Mouse (Mus musculus): Measurements from ENCODE around the gene AF067061. TPM values are rescaled to one million over a fixed set of nuclear protein-coding genes. Genes with fewer than 3 reads are reported as not detected.
"Not testable (repeated sequence)": the region's sequence is repeated elsewhere in the genome, so short reads cannot be mapped to it uniquely, and the experiment has no call there.

The AF067061 gene
- polyA plus RNA-seq, 1 experiment from 2014 or later, result not detected

DNA sequence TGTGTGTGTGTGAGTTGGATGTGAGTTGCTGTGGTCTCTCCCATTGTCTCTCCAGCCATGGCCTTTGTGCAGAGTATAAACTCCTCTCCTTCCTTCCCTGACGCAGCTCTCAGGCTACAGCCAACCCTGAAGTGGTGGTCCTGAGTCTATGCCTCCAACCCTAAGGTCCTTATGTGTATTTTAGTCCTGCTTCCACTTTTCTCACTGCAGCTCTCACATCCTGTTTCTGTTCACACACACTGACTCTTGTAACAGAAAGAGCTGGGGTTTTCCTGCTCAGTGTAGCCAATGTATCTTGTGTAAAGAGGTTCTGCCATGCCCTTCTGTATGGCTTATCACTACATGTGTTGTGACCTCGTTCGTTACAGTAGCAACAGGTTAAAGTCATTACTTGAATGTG, 3.2 kb upstream of the AF067061 start:
- not testable (repeated sequence) for H3K4me1 ChIP-seq (replicated peaks; ENCODE audit: control insufficient read depth, insufficient read depth, low read length); ATAC-seq (ENCODE audit: low read depth); H3K27ac ChIP-seq (ENCODE audit: low read length); H3K9me3 ChIP-seq (ENCODE audit: control insufficient read depth, low read length); H3K27me3 ChIP-seq (ENCODE audit: control insufficient read depth, insufficient read depth, low read depth, low read length); H3K4me2 ChIP-seq (ENCODE audit: low read depth, low read length); H3K4me3 ChIP-seq (ENCODE audit: low read length); H3K36me3 ChIP-seq (ENCODE audit: control insufficient read depth, insufficient read depth, low read length); H3K9ac ChIP-seq (ENCODE audit: low read length)
- WGBS, result 56% methylated on average over 3 of the region's 3 CpGs

DNA sequence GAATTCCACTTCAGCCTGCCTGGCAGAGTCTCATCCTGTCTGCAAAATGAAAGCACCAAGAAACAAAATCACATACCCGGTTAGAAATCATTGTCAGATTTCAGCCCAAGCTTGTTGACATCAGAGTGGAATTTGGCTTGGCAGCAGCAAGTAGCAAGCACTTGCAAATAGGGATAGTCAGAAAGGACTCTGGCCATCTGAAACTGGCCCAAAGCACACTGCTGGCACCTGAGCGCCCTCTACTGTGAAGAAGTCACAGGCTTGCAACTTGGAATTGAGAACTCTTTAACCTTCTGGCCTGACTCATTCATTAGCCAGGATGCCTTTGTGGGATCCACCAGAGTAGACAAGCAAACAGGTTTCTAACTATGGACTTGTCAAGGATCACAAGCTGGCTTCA, 14.9 kb downstream of the AF067061 start:
- H3K27ac ChIP-seq (ENCODE audit: low read length); H3K4me2 ChIP-seq (ENCODE audit: low read depth, low read length); H3K4me3 ChIP-seq (ENCODE audit: low read length); H3K9ac ChIP-seq (ENCODE audit: low read length); H3K27me3 ChIP-seq (ENCODE audit: control insufficient read depth, insufficient read depth, low read depth, low read length); H3K9me3 ChIP-seq (ENCODE audit: control insufficient read depth, low read length); H3K36me3 ChIP-seq (ENCODE audit: control insufficient read depth, insufficient read depth, low read length); H3K4me1 ChIP-seq (replicated peaks; ENCODE audit: control insufficient read depth, insufficient read depth, low read length); ATAC-seq (ENCODE audit: low read depth): not testable (repeated sequence)
- 18% methylated on average over 2 of the region's 2 CpGs for WGBS

DNA sequence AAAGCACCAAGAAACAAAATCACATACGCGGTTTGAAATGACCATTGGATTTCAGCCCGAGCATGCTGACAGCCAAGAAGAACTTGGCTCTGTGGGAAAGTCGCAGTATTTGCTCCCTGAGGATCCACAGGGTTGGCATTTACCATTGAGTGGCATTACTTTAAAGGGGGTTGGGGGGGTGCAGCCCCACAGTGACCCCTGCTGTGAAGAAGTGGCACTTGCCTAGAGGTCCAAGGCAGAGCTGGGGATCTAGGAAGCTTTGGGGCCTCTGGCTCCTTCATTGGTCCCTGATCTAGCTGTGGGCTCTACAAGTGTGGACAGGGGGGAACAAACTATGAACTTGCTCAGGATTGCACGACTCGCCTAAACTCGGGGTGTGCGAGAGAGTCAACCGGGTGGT, 15.9 kb downstream of the AF067061 start:
- H3K4me3 ChIP-seq (ENCODE audit: low read length), result no peak overlapping the region
- no peak for ATAC-seq (ENCODE audit: low read depth)
- WGBS, result 86% methylated on average over 9 of the region's 9 CpGs
- no peak overlapping the region for H3K9ac ChIP-seq (ENCODE audit: low read length)
- no peak overlapping the region for H3K4me2 ChIP-seq (ENCODE audit: low read depth, low read length)
- no peaks in the 10 kb centered on the region for H3K4me1 ChIP-seq (replicated peaks; ENCODE audit: control insufficient read depth, insufficient read depth, low read length)
- no peaks in the 10 kb centered on the region for H3K36me3 ChIP-seq (ENCODE audit: control insufficient read depth, insufficient read depth, low read length)
- H3K9me3 ChIP-seq (ENCODE audit: control insufficient read depth, low read length), result no peaks in the 10 kb centered on the region
- no peak overlapping the region for H3K27ac ChIP-seq (ENCODE audit: low read length)
- no peaks in the 10 kb centered on the region for H3K27me3 ChIP-seq (ENCODE audit: control insufficient read depth, insufficient read depth, low read depth, low read length)

- no peaks in the 10 kb centered on the region for H3K36me3 ChIP-seq (ENCODE audit: control insufficient read depth, insufficient read depth, low read length)
- WGBS, result 43% methylated on average over 1 of the region's 1 CpGs
- H3K4me3 ChIP-seq (ENCODE audit: low read length), result no peak overlapping the region
- H3K4me2 ChIP-seq (ENCODE audit: low read depth, low read length), result no peak overlapping the region
- H3K4me1 ChIP-seq (replicated peaks; ENCODE audit: control insufficient read depth, insufficient read depth, low read length), result no peaks in the 10 kb centered on the region
- no peak overlapping the region for H3K27ac ChIP-seq (ENCODE audit: low read length)
- no peaks in the 10 kb centered on the region for H3K27me3 ChIP-seq (ENCODE audit: control insufficient read depth, insufficient read depth, low read depth, low read length)
- no peak for ATAC-seq (ENCODE audit: low read depth)
- H3K9me3 ChIP-seq (ENCODE audit: control insufficient read depth, low read length), result no peaks in the 10 kb centered on the region
- no peak overlapping the region for H3K9ac ChIP-seq (ENCODE audit: low read length)
Measured at GRCm38 (mm10) chr13:120299324-120299894, 36.5 kb downstream of the AF067061 start.

DNA sequence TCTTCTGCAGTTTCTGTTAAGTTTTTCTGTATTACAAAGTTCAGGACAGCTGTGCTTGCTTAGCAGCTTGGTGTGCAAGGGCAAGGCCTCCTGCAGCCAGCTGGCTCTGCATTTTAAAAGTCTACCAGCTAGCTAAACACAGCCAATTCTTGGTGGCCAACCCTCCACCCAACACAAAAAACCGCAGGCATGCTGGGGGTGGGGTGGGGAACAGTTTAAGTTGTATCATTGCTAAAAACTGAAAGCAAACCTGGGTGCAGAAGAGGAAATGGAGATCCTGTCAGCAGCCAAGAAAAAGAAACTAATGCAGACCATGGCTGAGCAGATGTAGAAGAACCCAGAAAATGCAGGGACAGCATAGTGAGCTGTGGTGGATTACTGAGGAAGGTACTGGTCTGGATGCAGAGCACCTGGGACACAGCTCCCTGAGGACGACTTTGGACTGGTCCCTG, 37.1 kb downstream of the AF067061 start, which contains the start of gene BC147527:
BC147527 (plus strand) TSS at position 402 of the 452 bp plus-strand sequence.
- H3K27me3 ChIP-seq (ENCODE audit: control insufficient read depth, insufficient read depth, low read depth, low read length), result no peaks in the 10 kb centered on the region
- H3K36me3 ChIP-seq (ENCODE audit: control insufficient read depth, insufficient read depth, low read length), result no peaks in the 10 kb centered on the region
- no peak within 1 kb of the TSS for H3K4me3 ChIP-seq (ENCODE audit: low read length)
- no peak for ATAC-seq (ENCODE audit: low read depth)
- H3K27ac ChIP-seq (ENCODE audit: low read length), result no peak within 1 kb of the TSS
- H3K4me2 ChIP-seq (ENCODE audit: low read depth, low read length), result no peak within 1 kb of the TSS
- H3K9ac ChIP-seq (ENCODE audit: low read length), result no peak within 1 kb of the TSS
- no peaks in the 10 kb centered on the region for H3K9me3 ChIP-seq (ENCODE audit: control insufficient read depth, low read length)
- WGBS, result 25% methylated on average over 2 of the region's 2 CpGs
- H3K4me1 ChIP-seq (replicated peaks; ENCODE audit: control insufficient read depth, insufficient read depth, low read length), result no peaks in the 10 kb centered on the region

DNA sequence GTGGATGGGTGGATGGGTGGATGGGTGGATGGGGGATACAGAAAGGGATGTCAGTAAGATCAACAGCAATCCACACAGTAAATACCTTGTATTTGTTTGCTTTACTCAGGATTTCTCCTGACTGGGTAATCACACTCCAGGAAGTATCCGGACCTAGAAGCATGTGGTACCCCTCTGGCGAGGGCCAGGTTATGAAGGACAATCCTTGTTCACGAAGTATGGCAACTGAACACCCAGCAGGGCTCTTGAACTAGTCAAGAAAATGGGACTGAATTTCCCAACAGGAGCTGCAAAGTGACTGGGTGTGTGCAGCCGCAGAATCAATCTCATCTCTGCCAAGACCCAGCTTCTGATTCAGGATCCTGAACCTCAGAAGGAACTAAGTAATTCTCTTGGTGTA, 37.9 kb downstream of the AF067061 start:
- Histone ChIP-seq H3K36me3 (ENCODE audit: control insufficient read depth, insufficient read depth, low read length) (no peaks in the 10 kb centered on the region), H3K4me1 (replicated peaks; ENCODE audit: control insufficient read depth, insufficient read depth, low read length) (no peaks in the 10 kb centered on the region), H3K9ac (ENCODE audit: low read length) (no peak overlapping the region), H3K4me3 (ENCODE audit: low read length) (no peak overlapping the region), H3K27me3 (ENCODE audit: control insufficient read depth, insufficient read depth, low read depth, low read length) (no peaks in the 10 kb centered on the region), H3K4me2 (ENCODE audit: low read depth, low read length) (no peak overlapping the region), H3K9me3 (ENCODE audit: control insufficient read depth, low read length) (no peaks in the 10 kb centered on the region), H3K27ac (ENCODE audit: low read length) (no peak overlapping the region)
- ATAC-seq (ENCODE audit: low read depth), result no peak
- WGBS, result 79% methylated on average over 4 of the region's 4 CpGs

DNA sequence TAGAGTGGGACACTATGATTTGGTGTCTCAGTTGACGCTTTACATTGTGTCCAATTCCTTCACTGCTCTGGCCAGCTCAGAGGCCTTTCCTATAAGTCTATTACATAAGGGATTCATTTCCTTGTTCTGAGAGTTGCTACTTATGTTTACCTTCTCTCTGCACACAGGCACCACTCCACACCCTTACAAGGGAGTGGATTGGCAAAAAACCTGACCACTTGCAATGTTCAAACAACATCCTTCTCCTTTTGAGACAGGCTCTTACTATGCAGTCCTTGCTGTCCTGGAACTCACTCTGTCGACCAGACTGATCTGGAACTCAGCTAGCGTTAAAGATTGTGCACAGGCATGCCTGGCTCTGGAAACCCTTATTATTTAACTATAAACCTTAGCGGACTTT, 47.8 kb downstream of the AF067061 start:
- 0 out of 2 replicates have a peak, but pooled peaks have one; percentile 17 for ATAC-seq (ENCODE audit: low read depth)
- WGBS, result 62% methylated on average over 4 of the region's 4 CpGs

DNA sequence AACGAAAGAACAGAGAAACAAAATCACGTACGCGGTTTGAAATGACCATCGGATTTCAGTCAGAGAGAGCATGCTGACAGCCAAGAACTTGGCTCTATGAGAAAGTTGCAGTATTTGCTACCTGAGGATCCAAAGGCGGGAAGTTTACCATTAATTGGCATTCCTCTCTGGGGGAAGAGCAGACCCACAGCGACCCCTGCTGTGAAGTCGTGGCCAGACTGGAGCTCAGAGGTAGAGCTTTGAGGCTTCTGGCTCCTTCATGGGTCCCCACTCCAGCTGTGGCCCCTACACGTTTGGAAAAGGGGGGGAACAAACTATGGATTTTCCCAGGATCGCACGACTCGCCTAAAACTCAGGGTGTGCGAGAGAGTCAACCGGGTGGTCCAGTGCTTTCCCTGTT, 50.7 kb downstream of the AF067061 start:
- WGBS, result 33% methylated on average over 14 of the region's 14 CpGs
- Histone ChIP-seq H3K4me1 (replicated peaks; ENCODE audit: control insufficient read depth, insufficient read depth, low read length) (no peaks in the 10 kb centered on the region), H3K4me3 (ENCODE audit: low read length) (no peak overlapping the region), H3K4me2 (ENCODE audit: low read depth, low read length) (peak overlapping the region; percentile 3; the same call in 1 of the 2 replicates), H3K36me3 (ENCODE audit: control insufficient read depth, insufficient read depth, low read length) (no peaks in the 10 kb centered on the region), H3K27me3 (ENCODE audit: control insufficient read depth, insufficient read depth, low read depth, low read length) (no peaks in the 10 kb centered on the region), H3K9me3 (ENCODE audit: control insufficient read depth, low read length) (no peaks in the 10 kb centered on the region), H3K9ac (ENCODE audit: low read length) (no peak overlapping the region), H3K27ac (ENCODE audit: low read length) (no peak overlapping the region)
- no peak for ATAC-seq (ENCODE audit: low read depth)

More for the DNA sequence above, 47.8 kb downstream of the AF067061 start:
- Histone ChIP-seq H3K9ac (ENCODE audit: low read length) (no peak overlapping the region), H3K4me1 (replicated peaks; ENCODE audit: control insufficient read depth, insufficient read depth, low read length) (no peaks in the 10 kb centered on the region), H3K36me3 (ENCODE audit: control insufficient read depth, insufficient read depth, low read length) (no peaks in the 10 kb centered on the region), H3K4me2 (ENCODE audit: low read depth, low read length) (no peak overlapping the region), H3K4me3 (ENCODE audit: low read length) (no peak overlapping the region), H3K27me3 (ENCODE audit: control insufficient read depth, insufficient read depth, low read depth, low read length) (no peaks in the 10 kb centered on the region), H3K27ac (ENCODE audit: low read length) (no peak overlapping the region), H3K9me3 (ENCODE audit: control insufficient read depth, low read length) (no peaks in the 10 kb centered on the region)

Data from lung, embryonic 16.5 days (tissue).